Mouse (Mus musculus): ENCODE results near the gene Gm21969.

The Gm21969 gene

DNA sequence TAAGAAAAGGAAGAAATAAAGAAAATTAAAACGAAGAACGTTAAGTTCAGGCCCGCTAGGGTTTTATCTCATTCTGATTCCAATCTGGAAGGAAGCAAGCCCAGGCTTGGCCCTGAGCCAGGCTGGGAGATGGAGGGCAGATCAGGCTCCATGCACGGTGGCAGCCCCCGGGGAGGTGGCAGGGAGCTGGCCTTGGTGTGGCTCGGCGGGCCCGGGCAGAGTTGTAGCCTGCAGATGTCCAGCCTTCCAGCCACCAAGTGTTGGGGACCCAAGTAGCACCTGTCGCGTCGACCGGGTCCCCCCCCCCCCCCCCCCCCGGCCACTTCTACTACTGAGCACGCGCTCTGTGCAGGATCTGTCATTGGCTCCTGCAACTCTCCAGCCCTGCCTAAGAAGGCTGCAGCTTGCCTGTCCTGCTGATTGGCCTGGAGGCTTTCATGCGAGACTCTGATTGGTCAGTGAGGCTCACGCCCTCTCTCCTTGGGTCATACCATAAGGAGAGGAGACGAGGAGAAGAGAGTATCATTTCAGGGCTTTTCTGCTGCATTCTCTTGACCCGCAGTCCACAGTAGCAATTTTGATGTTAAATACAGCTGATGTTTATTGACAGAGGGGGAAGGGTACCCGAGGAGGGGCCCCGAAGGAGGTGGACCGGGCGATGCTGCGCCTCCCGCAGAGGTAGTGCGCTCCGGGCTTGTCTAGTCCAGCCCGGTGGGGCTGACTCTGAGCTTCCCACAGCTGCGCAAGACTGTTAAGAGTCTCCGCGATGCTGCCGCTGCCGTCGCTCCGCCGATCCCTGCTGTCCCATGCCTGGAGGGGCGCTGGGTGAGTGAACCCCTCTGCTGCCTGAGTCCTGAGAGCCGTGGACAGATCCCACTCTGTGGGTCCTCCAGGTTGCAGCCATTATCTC, 19.6 kb downstream of the Gm21969 start, which contains the start of gene Aldh4a1:
Gene Aldh4a1, plus strand, starts transcription at position 494 of the 910 bp plus-strand sequence.
- peak; percentile 89 to 94 for DNase-seq

DNA sequence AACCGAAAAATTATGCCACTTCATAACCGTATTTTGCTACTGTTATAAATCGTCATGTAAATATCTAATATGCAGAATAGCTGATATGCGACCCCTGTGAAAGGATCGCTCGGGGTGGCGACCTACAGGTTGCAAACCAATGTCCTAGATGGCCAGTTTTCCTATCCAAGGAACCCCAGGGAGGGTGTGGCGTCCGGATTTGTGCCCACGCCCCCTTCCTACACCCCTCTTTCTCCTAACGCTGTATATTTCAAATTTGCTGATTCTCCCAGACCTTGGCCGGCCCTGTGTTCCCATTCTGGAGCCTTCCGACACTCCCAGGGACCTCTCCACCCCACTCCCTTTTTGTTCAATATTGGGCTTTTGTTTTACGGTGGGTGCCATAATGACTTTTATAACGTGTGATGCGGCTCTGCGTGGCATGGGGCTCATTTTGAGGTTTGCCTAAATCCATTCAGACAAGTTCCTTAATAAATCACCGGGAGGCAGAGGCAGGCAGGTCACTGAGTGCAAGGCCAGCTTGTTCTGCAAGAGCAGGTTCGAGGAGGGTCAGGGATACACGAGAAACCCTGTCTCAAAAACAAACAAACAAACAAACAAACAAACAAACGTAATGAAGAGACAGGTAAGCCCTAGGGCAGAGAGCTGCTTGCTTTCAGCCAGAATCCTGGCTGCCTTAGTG, 20.6 kb downstream of the Gm21969 start:
- DNase-seq, result no peak

DNA sequence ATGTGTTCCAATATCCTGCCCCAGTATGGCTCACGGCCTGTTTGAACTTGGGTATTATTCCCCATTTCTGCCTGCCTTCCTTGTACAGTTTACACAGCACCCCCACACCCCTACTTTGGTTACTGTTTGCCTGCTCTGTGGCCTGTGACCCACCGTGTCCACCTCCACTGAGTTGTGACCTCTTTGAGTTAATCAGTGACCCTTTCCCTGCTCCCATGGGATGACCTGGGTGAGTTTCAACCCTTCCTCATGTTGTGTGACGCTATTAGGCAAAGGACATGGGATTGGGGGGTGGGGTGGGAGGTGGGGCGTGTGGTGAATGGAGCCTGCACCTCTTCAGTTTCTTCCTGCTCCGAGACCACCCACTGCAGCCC, 21.1 kb downstream of the Gm21969 start:
- no peak for DNase-seq

DNA sequence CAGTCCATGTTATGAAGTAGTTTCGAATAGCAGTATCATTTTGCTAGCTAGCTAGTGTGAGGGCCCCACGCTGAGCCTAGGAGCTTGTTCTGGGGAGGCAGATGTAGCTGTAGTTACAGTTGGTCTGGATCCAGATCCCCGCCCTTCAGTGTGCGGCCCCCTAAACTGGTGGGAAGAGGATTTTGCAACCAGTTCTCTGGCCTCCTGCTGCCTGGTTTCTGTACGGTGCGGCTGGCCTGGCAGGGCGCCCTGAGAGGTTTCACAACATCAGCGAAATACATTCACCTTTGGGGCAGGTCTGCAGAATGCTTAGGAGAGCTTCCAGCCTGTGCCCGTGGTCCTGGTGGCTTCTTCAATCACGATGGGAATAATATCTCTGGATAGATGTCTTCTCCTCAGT, 21.7 kb downstream of the Gm21969 start:
- DNase-seq, result peak; percentile 62 to 76

DNA sequence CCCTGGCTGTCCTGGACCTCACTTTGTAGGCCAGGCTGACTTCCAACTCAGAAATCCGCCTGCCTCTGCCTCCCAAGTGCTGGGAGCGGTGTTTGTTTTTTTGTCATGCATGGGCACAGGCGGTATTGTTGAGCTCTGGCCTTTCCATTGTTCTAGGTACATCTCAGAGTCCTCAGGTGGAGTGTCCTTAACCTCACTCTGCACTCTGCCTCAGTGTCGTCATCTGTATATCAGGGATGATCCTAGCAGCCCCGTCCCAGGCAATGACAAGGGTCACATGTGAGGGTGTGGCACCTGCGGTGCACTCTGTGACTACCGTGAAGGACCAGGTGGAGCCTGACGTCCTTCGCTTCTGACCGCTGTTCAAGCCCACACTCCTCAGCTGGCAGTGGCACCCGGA, 24.4 kb downstream of the Gm21969 start:
- no peak for DNase-seq

DNA sequence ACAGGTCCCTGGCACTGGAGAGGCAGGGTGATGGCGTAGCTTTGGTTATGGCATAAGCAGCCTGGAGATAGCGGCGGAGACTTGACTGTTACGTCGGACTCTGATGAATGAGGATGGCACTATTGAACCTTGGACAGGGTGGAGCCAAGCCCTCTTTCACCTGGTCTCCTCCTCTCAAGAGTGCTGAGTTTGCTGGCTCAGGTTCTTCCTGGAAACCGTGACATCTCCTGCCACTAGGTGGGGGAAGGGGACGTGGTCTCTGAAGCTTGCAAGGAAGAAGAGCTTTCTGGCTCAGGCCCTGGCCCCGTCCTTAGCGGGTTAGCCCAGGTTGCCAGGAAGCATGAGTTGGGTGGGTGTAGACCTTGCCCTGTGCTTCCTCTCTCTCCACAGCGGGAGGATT, 27.2 kb downstream of the Gm21969 start:
- no peak for DNase-seq

DNA sequence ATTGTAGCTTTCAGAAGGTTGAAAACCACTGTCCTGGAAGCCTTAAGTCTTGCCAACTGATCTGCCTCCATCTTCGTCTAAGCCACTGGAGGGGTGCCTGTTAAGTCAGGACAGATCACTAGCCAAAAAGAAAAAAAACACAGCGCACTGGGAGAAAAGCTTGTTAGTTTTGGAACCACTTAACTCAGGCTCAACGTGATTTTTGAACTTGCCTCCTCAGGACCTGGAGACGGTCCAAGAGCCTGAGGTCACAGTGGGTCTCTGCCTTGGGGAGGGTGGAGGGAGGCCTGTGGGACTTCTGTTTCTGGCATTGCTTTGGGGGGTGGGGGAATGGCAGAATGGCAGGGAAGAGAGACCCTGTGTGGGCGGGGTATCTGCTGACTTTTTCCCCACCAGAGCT, 28.2 kb downstream of the Gm21969 start:
- DNase-seq, result peak in 1 of 2 experiments; percentile 53

DNA sequence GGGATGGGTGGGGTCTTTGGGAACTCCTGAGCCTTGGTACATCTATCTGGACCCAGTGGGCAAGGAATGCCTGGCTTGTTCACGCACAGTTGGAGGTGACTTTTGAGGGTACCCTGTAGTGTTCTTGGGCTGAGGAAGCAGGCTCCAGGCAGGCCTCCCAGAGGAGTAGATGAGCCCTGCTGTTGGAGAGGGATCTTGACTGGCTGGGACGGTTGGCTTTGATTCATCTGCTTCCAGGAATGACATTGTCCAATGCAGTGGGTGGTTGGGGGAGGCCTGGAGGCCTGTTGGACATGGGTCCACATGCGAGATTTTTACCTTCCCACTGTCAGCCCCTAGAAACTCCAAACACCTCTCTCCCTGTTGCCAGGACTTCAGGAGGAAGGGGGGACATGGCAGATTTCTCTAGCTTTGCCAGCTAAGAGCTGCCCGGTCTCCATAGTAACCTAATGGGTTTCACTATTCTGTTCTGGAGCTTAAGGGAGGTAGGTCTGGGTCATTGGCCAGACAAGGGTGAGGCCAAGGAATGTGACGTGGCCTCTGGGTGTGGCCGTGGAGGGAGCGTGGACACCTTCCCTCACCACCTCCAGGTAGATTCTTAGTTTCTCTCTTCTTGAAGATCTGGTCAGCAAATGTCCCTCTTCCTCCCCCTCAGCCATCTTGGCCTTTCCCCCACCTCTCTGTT, 28.7 kb downstream of the Gm21969 start:
- no peak for DNase-seq

DNA sequence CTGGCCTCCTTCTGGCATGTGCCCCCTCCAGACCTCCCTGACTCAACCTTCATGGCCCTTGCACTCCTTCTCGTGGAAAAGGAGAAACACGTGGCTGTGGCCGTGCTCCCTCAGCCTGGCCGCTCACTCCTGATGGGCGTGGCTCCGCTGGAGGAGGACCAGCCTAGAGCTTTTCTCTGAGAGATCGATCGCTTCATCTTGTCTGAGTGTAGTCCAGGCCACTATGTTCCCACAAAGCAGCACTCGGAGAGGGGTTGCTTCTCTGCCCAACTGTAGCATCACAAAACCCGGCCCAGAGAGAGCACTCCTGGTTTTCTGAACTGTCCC, 29.2 kb downstream of the Gm21969 start:
- no peak for DNase-seq

DNA sequence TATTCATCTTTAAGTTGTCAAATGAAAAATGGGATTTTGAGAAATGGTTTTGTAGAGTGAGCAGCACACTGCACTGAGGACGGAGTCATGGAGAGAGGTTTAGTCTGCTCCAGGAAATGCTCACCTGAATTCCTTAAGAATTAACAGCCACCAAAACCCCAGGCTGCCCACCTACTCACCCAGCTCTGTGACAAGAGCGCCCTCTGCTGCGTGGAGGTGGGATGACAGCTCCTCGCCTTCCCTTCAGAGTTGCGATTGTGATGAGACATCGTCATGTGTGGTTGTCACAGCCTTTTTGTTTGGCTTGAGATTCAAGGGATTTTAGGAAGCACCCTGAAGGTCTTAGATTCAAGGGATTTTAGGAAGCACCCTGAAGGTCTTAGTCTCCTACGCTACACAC, 33.4 kb downstream of the Gm21969 start:
- peak; percentile 57 to 77 for DNase-seq

DNA sequence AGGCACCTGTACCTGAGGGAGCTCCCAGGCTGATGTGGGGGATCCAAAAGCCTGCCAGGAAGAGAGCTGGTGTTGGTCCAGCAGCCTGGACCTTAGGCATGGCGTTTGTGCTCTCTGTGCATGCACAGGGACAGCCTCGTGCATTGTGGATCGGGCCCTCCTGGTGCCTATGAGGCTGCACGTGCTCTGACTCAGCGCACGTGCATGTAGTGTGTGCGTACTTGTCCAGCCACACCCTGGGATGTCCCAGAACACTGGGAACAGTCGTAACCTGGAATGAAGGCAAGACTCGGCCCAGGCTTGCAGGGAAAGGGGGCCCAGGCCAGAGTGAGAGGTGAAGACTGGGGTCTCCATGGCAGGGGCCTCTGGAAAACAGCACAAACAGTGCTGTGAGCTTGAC, 34.9 kb downstream of the Gm21969 start:
- no peak for DNase-seq

DNA sequence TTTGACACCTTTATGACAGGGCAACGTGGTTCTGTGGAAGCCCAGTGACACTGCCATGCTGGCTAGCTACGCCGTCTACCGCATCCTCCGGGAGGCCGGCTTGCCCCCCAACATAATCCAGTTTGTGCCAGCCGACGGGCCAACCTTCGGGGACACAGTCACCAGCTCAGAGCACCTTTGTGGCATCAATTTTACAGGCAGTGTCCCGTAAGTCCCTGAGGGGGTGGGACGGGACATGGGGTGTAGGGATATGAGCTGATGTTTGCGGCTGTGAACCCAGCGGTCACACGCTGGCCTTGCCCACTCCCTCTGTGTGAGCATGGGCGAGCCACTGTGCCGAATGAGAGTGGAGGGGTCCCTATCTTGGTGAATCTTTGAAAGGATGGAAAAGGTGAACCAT, 35.4 kb downstream of the Gm21969 start:
- DNase-seq, result no peak

DNA sequence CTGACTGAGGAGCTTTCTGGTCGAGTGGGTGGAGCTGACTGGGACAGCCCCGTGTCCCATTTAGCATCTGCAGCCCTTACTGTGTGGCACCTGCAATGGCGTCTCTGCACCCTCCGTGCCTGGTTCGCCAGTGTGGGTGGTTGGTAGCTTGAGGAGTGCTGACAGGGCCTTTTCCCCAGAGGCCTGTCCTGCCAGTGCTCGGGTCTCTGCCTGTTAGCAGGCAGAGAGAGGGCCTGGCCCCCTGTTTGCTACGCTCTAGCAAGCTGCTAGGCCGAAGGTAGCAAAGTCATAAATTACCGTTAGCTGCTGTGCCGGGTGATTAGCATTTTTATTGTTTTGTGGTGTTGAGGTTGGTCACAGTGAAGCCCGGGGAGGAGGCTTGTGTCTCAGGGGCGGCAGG, 36.8 kb downstream of the Gm21969 start:
- DNase-seq, result no peak

DNA sequence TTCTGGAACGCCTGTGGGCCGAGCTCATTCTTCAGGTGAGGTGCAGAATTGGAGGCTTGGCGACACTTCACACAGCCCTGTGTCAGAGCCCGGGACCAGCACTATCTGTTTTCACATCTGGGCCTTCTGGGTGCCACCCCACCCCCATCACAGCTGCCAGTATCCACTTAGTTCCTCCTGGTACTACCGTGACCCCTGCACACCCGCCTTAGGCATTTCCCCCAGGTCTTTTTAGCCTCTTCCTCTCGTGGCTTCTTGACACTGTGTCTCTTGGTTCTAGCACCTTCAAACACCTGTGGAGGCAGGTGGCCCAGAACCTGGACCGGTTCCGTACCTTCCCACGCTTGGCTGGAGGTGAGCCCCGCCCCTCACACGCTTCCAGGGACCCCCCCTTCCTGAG, 37.3 kb downstream of the Gm21969 start:
- DNase-seq, result no peak

DNA sequence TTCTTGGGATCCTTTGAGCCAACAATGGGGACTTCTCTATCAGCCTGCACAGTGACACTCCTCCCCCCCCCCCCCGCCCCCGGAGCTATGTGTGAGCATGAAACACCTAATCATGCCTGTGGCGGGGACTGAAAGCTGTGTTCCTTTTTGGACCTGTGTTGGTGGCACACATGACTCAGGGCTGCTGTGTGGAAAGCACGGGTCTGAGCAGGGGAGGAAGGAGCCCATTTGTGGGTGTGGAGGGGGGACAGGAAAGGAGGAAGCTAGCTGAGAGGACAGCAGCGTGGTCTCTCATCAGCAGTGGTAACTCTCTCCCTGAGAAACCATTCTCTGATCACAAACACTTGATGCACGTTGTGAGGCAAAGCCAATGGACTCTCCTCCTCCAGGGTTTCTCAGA, 37.8 kb downstream of the Gm21969 start:
- no peak for DNase-seq

DNA sequence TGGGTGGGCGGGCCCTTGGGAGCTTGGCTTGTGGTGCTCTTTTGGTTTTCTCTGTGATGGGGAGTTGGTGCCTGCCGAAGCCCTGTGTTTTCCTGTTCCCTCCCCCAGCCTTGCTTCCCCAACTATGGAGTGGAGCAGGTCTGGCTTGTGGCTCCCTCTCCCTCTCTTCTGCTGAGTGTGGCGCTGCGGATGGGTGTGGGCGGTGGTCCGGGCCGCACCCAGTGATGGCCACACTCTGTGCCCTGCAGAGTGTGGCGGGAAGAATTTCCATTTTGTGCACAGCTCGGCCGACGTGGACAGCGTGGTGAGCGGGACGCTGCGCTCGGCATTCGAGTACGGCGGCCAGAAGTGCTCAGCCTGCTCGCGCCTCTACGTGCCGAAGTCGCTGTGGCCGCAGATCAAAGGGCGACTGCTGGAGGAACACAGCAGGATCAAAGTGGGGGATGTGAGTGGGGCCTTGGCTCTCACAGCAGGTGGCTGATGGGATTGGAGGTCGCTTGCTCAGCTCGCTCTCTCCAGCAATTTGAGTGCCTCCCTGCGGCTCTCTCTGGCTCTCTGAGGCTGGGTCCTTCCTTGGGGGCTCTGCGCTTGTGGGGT, 38.9 kb downstream of the Gm21969 start:
- peak in 1 of 2 experiments; percentile 42 for DNase-seq

DNA sequence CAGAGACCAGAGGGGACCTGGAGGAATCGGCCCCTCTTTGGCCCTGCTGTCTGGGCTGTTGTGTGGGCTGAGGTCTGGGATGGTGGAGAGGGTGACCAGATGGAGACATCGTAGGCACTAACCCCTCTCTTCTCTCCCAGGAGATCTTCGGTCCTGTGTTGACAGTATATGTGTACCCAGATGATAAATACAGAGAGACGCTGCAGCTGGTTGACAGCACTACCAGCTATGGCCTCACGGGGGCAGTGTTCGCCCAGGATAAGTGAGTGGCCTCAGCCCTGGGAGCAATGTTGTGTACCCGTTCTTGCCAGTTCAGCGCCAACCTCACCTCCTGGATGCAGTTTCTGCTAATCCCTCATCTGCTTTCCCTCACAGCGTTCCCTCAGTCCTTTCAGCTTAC, 41.0 kb downstream of the Gm21969 start:
- DNase-seq, result peak; percentile 72 to 81

DNA sequence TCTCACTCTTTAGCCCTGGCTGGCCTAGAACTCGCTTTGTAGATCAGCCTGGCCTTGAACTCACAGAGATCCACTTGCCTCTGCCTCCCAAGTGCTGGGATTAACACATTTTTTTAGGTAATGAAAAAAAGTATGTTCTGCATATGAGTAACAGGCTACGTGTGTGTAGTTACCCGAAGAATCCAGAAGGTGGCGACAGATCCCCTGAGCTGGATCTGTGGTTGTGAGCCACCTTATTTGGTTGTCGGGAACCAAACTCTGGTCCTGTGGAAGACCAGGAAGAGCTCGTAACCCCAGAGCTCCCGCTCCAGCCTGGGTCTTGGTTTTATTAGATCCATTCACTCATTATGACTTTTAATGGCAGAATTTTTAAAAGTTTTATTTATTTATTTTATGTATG, 43.9 kb downstream of the Gm21969 start:
- DNase-seq, result no peak

DNA sequence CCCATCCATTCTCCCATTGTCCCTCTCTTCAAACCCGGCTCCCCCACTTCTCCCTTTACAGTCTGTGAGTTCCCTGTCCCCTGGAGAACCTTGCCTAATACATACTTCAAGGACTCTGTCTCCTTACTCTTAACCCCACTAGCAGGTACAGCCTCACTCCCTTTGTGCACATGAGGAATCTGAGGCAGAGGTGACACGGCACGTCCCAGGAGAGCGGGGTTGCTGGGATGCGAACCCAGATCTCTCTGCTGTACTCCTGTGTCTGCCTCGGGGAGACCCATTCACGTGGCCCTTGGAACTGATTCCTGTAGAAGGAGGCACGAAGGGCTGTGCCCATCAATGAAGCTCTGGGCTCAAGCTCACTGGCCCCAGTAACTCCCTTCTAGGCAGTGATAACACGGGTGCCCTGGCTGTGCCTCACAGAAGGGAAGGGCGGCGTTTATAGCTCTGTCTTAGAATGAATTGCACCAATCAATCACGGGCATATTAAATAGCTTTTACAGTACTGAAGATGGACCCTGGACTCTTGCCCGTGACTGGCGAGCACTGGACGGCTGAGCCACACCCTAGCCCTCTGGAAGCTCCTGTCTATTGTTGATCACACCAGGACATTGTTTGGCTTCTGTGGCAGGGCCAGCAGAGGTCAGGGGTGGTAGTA, 47.2 kb downstream of the Gm21969 start:
- DNase-seq, result no peak

DNA sequence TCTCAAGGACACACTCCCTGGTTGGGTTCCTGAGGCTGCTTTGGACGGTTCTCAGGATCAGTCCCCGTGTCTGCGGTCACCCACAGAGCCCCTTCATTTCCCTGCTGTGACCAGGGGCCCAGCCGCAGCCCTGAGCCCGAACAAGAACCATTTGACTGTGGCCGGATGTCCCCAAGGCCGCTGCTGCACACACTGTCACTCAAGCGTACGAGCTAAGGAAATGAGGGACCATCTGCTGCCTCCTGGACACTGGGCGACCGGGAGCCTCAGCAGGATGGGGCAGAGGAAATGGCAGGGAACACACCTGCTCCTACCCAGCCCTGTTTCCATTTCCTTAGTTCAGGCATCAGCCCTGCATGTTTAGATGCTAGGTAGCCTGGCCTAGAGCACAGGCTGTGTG, 47.9 kb downstream of the Gm21969 start:
- DNase-seq, result no peak

DNA sequence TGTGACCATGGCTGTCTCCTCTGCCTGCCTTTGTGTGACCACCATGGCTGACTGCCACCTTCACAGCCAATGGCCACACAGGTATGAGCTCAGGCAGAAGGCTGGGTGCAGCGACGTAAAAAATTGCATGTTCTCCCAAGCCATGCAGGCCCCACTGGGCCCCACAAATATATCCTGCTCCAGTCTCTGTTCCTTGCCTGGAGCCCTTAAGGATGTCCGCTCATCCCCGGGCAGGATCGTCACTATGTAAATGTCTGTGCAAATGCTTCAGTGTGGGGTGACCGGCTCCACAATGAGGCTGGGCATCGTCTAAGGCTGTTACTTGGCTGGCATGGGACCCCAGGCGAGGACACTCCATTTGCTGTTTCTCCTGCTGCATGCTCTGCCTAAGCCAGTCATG, 50.3 kb downstream of the Gm21969 start, which contains the start of gene Tas1r2:
Gene Tas1r2, plus strand, starts transcription at position 301 of the 400 bp plus-strand sequence.
- DNase-seq, result no peak

DNA sequence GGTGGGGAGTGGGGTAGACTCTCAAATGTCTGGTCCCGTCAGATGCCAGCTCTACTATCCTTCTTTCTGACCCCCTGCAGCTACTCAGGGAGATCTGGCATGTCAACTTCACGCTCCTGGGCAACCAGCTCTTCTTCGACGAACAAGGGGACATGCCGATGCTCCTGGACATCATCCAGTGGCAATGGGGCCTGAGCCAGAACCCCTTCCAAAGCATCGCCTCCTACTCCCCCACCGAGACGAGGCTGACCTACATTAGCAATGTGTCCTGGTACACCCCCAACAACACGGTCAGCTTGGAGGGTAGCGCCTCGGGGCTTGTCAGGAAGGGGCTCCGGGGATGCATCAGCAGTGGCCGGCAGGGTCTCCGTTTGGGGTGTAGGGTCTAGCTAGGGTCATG, 58.9 kb downstream of the Gm21969 start:
- no peak for DNase-seq

DNA sequence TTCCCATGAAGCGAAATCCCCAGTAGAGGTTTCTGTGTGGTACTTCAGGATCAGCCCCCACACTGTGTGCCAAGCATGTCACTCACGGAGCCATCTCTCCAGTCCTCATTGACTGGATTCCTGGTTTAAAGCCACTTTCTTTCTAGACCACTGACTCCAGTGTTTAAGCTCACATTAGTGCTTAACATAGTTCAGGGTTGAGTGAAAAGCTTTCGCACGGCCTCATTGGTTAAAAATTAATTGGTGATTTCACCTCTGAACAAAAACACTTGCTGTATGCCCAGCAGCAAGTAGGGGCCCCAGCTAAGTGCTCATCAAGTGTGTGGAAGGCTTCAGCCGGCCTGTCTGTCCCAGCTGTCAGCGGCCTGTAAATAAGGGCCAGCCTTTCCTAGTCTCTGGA, 64.6 kb downstream of the Gm21969 start:
- no peak for DNase-seq
